Mouse (Mus musculus): Measurements from ENCODE around the gene Srcin1. TPM values are rescaled to one million over a fixed set of nuclear protein-coding genes. Genes with fewer than 3 reads are reported as not detected.

Gene Srcin1
- polyA plus RNA-seq, 1 experiment: 0.18 TPM

GRCm38 (mm10) chr11:97500720-97501448, 75.1 kb downstream of the Srcin1 start:
- H3K4me1 ChIP-seq (ENCODE audit: control insufficient read depth, insufficient read depth, low read length): peaks cover 6% of the 10 kb centered on the region
- H3K4me3 ChIP-seq (ENCODE audit: insufficient read depth, low read length): no peak overlapping the region
- H3K27ac ChIP-seq (ENCODE audit: insufficient read depth, low read length): no peak overlapping the region
- TF ChIP-seq CTCF (IDR thresholded peaks at IDR 0.05; ENCODE audit: borderline replicate concordance, insufficient read depth, low read length) (no peak), POLR2A (IDR thresholded peaks at IDR 0.05; ENCODE audit: low read depth, low read length) (no peak)

- no peak within 1 kb of the TSS for H3K27ac ChIP-seq (ENCODE audit: insufficient read depth, low read length)
- no peak within 1 kb of the TSS for H3K4me3 ChIP-seq (ENCODE audit: insufficient read depth, low read length)
- peaks cover 8% of the 10 kb centered on the region for H3K4me1 ChIP-seq (ENCODE audit: control insufficient read depth, insufficient read depth, low read length)
- TF ChIP-seq POLR2A (IDR thresholded peaks at IDR 0.05; ENCODE audit: low read depth, low read length) (no peak), CTCF (IDR thresholded peaks at IDR 0.05; ENCODE audit: borderline replicate concordance, insufficient read depth, low read length) (no peak)
These were observed 75.9 kb downstream of the Srcin1 start, which contains the start of gene 4933428G20Rik for GRCm38 (mm10) chr11:97499865-97500719. 4933428G20Rik (minus strand) TSS chr11:97500340.

- Histone ChIP-seq H3K4me1 (ENCODE audit: control insufficient read depth, insufficient read depth, low read length) (peaks cover 8% of the 10 kb centered on the region), H3K27ac (ENCODE audit: insufficient read depth, low read length) (no peak overlapping the region), H3K4me3 (ENCODE audit: insufficient read depth, low read length) (no peak overlapping the region)
- no peak for TF ChIP-seq CTCF (IDR thresholded peaks at IDR 0.05; ENCODE audit: borderline replicate concordance, insufficient read depth, low read length)
These were observed 78.4 kb downstream of the Srcin1 start for GRCm38 (mm10) chr11:97497543-97497942.

GRCm38 (mm10) chr11:97492836-97493235, 83.2 kb downstream of the Srcin1 start:
- no peak overlapping the region for H3K4me3 ChIP-seq (ENCODE audit: insufficient read depth, low read length)
- 0 out of 2 replicates have a peak, but pooled peaks cover 2% of the 10 kb centered on the region for H3K4me1 ChIP-seq (ENCODE audit: control insufficient read depth, insufficient read depth, low read length)
- no peak for TF ChIP-seq CTCF (IDR thresholded peaks at IDR 0.05; ENCODE audit: borderline replicate concordance, insufficient read depth, low read length)
- no peak for TF ChIP-seq POLR2A (IDR thresholded peaks at IDR 0.05; ENCODE audit: low read depth, low read length)
- no peak overlapping the region for H3K27ac ChIP-seq (ENCODE audit: insufficient read depth, low read length)

- no peak for TF ChIP-seq POLR2A (IDR thresholded peaks at IDR 0.05; ENCODE audit: low read depth, low read length)
- TF ChIP-seq CTCF (IDR thresholded peaks at IDR 0.05; ENCODE audit: borderline replicate concordance, insufficient read depth, low read length): no peak
- H3K4me3 ChIP-seq (ENCODE audit: insufficient read depth, low read length): no peak overlapping the region
These were observed 84.3 kb downstream of the Srcin1 start for GRCm38 (mm10) chr11:97491640-97492039.

GRCm38 (mm10) chr11:97489589-97490324, 86.2 kb downstream of the Srcin1 start:
- TF ChIP-seq CTCF (IDR thresholded peaks at IDR 0.05; ENCODE audit: borderline replicate concordance, insufficient read depth, low read length) (peak; percentile 89), POLR2A (IDR thresholded peaks at IDR 0.05; ENCODE audit: low read depth, low read length) (no peak)
- H3K27ac ChIP-seq (ENCODE audit: insufficient read depth, low read length): no peak overlapping the region
- no peak overlapping the region for H3K4me3 ChIP-seq (ENCODE audit: insufficient read depth, low read length)
- no peaks in the 10 kb centered on the region for H3K4me1 ChIP-seq (ENCODE audit: control insufficient read depth, insufficient read depth, low read length)

More at GRCm38 (mm10) chr11:97491640-97492039, 84.3 kb downstream of the Srcin1 start:
- Histone ChIP-seq H3K27ac (ENCODE audit: insufficient read depth, low read length) (no peak overlapping the region), H3K4me1 (ENCODE audit: control insufficient read depth, insufficient read depth, low read length) (0 out of 2 replicates have a peak, but pooled peaks cover 2% of the 10 kb centered on the region)

GRCm38 (mm10) chr11:97487656-97488055, 88.3 kb downstream of the Srcin1 start:
- no peak overlapping the region for H3K4me3 ChIP-seq (ENCODE audit: insufficient read depth, low read length)
- H3K4me1 ChIP-seq (ENCODE audit: control insufficient read depth, insufficient read depth, low read length): no peaks in the 10 kb centered on the region
- no peak for TF ChIP-seq CTCF (IDR thresholded peaks at IDR 0.05; ENCODE audit: borderline replicate concordance, insufficient read depth, low read length)
- TF ChIP-seq POLR2A (IDR thresholded peaks at IDR 0.05; ENCODE audit: low read depth, low read length): no peak
- H3K27ac ChIP-seq (ENCODE audit: insufficient read depth, low read length): no peak overlapping the region

GRCm38 (mm10) chr11:97485661-97486060, 90.3 kb downstream of the Srcin1 start:
- TF ChIP-seq CTCF (IDR thresholded peaks at IDR 0.05; ENCODE audit: borderline replicate concordance, insufficient read depth, low read length) (no peak), POLR2A (IDR thresholded peaks at IDR 0.05; ENCODE audit: low read depth, low read length) (no peak)
- no peaks in the 10 kb centered on the region for H3K4me1 ChIP-seq (ENCODE audit: control insufficient read depth, insufficient read depth, low read length)
- no peak overlapping the region for H3K4me3 ChIP-seq (ENCODE audit: insufficient read depth, low read length)
- no peak overlapping the region for H3K27ac ChIP-seq (ENCODE audit: insufficient read depth, low read length)

- no peak overlapping the region for H3K4me3 ChIP-seq (ENCODE audit: insufficient read depth, low read length)
- H3K4me1 ChIP-seq (ENCODE audit: control insufficient read depth, insufficient read depth, low read length): peaks cover 7% of the 10 kb centered on the region
- no peak for TF ChIP-seq CTCF (IDR thresholded peaks at IDR 0.05; ENCODE audit: borderline replicate concordance, insufficient read depth, low read length)
- no peak for TF ChIP-seq POLR2A (IDR thresholded peaks at IDR 0.05; ENCODE audit: low read depth, low read length)
- no peak overlapping the region for H3K27ac ChIP-seq (ENCODE audit: insufficient read depth, low read length)
These were observed 96.2 kb downstream of the Srcin1 start for GRCm38 (mm10) chr11:97479824-97480223.

Measured in embryonic fibroblast, embryonic 13.5 days (primary cell).